Mouse (Mus musculus): ENCODE data around the gene Rint1.
"Not testable (repeated sequence)": the region's sequence is repeated elsewhere in the genome, so short reads cannot be mapped to it uniquely, and the experiment has no call there.

The Rint1 gene

DNA sequence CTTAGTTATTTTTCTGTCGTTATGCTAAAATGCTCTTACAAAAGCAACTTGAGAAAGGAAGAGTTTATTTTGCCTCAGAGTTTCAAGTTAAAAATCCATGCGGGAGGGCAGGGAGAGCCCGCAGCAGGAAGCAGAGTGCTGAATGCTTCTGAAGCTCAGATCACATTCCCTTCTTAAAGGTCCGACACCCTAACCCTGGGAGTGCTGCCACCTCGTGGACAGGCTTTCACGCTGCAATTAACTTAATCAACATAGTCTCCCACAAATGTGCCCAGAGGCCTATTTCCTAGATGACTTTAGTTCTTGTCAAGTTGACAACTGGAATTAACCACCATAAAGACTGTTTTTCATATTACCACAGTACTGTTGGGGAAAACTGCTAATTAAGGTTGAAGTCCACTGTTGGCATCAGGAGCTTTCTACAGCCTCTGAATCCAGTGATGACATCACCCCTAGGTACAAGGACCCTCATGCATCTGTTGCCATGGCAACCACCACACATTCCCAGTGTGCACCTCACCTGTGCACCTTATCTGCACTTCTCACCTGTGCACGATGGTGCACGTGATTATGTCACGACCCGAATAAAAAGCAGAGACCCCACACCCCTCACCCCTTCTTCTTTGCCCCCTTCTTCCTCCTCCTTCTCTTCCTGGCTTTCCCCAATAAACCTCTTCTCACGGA is 39.0 kb downstream of the Rint1 start:
- in situ Hi-C loops (cut with MboI, MseI) = no loop called here

DNA sequence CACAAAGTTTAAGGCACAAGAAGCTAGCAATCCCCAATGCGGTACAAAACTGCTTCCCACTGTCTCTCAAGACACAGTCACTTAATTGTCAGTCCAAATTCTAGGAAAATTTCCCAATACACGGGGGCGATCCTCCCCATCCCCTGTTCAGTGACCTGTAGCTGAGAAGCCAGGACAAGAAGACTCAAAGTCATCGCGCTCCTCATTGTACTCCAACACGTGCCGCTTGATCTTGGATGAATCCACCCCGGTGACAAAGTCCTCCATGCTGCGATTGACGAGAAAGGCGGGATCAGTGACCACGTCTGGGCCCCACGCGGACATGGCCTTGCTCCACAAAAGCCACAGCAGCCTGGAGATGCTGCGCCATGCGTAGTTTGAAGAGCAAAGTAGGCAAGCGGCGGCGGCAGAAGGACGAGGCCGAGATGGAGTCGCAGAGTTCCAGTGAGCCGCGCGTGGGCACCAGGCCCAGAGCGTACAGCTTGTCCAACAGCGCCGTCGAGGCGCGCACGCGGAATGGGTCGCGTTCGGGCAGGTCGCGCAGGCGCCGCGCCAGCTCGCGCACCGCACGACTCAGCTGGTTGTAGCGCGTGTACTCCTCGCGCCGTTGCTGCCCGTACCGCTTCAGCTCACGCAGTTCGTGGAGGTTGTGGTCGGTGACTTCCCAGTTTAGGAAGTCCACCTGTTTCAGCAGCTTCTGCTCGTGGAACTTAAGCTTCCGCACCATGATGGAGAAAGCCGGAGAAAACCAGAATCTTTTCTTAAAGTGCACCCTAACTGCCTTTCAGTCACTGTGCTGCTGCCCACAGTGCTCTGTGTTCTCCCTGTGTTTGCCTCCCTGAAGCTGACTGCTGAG is 43.6 kb downstream of the Rint1 start:
- in situ Hi-C loops (cut with MboI, MseI) = no loop called here

DNA sequence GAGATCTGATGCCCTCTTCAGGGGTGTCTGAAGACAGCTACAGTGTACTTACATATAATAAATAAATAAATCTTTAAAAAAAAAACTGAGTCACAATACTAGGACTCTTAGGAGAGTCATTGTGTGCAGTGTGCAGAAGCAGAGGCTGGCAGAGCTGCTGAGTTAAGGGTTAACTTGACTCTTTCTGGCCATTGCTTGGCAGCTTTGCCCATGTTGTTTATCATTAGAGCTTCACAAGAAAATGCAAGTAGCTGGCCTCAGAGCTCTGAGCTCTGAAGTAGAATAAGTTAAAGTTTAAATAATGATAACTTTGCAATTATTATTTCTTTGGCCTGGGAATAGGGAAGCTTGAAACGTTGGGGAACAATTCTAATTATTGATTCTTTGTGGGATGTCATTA is 48.2 kb downstream of the Rint1 start:
- in situ Hi-C loops (cut with MboI, MseI) = not testable (repeated sequence)

DNA sequence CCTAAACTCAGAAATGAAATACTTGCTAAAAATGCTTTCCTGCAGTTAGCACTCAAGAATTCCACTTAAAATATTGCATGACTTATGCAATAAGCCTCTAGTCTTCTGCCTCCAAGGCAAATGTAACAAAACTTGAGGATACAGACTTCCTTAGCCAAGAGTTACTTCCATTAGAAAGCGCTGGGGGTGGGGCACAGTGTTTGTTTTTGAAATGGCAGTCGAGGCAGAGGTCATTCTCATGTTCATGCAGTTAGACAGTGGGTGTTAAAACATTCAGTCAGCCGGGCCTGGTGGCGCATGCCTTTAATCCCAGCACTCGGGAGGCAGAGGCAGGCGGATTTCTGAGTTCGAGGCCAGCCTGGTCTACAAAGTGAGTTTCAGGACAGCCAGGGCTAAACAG is 50.6 kb downstream of the Rint1 start:
- in situ Hi-C loops (cut with MboI, MseI) = no loop called here

DNA sequence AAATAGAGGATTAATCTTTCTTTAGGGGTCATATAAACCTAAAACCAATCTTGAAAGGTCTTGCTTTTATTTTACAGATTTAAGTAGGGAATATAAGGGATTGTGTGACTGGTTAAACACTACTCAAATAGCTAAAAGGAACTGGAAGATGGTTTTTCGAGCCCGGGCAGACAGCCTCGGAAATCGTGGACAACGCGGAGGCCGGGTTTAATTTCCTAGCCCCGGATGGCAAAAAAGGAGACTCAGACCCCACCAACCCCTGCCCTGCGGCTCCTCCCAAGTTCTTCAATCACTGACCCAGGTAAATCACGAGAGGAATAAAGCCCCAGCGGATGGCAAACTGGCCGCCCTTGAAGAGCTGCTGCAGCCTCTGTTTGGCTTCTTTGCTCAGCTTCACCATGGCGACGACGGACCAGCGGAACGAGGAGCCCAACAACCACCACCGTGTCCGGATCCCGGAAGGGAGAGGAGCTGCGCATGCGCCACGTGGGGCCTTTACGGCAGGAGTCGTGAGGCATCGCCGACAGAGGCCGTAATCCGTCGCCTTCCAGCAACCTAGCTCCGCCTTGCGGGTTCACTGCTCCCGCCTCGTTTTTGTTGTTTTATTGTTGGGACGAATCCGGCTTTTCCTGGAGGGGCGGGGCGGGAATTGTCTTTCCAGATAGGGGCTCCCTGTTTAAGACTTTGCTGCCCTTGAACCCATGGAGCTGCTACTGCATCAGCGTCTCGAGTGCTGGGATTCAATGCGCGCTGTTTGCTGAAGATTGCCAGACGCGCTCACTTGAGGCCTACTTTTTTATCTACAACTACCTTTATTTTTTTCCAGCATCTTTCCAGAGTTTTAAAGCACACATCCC is 56.4 kb downstream of the Rint1 start, which contains the start of gene Tomm7:
Gene Tomm7, minus strand, starts transcription at position 488 of the 857 bp plus-strand sequence.
- in situ Hi-C loops (cut with MboI, MseI) = no loop called here

DNA sequence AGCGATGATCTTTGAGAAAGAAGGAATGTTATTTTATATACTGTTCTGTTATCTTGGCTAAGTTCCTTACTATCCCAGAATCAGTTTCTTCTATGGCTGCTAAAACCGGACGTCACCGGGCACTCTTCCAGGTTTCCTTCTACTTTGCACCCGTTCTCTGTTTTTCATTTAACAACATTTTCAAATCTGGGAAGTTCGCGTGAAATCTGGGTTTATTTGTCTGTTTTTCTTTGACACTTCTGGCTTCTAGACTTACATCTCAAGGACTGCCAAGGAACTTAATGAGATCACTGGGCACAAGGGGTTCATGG is 57.0 kb downstream of the Rint1 start:
- in situ Hi-C loops (cut with MboI, MseI) = no loop called here

DNA sequence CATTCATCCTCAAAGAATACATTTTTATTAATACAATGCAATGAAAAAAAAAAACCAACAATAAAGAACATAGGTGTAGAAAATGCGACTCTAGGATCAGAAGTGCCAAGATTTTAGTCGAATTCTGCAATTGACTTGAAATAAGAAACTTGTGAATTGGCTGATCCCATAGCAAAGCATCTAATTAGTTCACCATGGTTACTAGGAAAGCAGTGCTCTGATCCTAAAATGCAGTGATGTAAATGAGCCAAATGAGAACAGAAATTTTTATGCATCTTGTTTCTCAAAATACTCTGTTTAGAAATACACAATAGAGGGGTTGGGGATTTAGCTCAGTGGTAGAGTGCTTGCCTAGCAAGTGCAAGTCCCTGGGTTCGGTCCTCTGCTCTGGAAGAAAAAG is 57.6 kb downstream of the Rint1 start:
- in situ Hi-C loops (cut with MboI, MseI) = loop anchor here (5.0 kb wide), 1 partner anchor 602 kb away; the partner anchor contains the start of genes Fastk and Tmub1

DNA sequence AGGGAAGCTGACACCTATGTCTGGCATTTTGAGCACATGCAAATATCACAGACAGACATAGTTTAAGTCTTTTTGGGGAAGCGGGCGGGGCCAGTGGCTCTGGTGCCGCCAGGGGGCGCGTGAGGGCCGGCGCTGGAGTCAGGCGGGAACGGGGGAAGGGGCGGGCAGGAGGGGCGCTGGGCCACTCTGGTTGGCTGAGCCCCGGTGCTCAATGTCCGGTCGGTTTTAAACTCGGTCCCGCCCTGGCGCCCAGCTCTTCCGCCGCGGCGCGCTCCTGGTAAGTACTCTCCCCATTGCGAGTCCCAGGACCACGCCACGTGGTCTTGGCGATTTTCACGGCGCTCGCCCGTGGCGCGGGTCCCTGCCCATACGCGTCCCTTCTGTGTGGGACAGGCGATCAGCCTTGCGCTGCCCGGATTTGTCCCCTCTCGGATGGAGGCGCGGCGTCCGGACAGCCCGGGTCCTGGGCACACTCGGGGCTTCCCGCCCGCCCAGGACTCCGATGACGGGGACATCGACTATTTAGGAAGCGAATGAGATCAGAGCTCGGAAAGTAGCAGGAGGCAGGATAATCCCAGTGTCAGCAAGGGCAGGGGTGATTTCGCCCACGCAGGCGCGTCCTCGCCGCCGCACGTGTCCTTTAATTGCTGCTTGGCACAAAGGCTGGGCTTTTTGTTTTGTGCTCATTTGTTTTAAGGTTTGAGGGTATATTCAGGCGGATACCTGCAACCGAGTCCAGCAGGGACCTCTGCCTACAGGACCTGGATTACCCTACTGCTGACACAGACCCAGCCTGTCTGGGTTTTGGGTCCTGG is 63.0 kb downstream of the Rint1 start:
- in situ Hi-C loops (cut with MboI, MseI) = loop anchor here (25.0 kb wide), 1 partner anchor 212 kb away; no protein-coding TSS in a partner anchor

DNA sequence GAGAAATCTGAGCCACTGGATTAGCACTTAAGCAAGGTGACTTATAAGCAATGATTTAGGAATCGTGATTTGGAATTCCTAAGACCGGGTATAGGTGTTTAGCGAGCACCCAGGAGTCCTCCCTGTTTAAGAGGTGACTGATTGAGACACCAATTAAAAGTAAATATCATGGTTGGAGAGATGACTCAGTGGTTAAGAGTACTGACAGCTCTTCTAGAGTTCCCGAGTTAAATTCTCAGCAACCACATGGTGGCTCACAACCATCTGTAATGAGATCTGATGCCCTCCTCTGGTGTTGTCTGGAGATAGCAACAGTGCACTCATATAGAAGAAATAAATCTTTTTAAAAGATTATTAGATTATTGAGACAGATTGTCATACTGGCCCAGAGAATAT is 63.6 kb downstream of the Rint1 start:
- in situ Hi-C loops (cut with MboI, MseI) = loop anchor here (25.0 kb wide), 1 partner anchor 211 kb away; no protein-coding TSS in a partner anchor

DNA sequence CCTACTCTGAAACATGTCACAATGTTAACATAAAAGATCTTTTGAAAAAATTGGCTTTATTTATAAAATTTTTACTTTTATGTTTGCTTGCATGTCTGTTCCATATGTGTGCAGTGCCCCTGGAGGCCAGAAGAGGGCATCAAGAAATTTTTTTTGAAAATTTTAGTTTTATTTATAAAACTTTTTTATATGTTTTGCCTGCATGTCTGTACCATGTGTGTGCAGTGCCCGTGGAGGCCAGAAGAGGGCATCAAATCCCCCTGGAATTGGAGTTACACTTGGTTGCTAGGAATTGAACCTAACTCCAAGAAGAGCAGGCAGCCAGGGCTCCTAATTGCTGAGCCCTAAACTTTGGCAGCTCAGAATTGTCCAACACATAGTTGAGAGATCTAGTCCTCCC is 65.4 kb downstream of the Rint1 start:
- in situ Hi-C loops (cut with MboI, MseI) = loop anchor here (25.0 kb wide), 1 partner anchor 209 kb away; no protein-coding TSS in a partner anchor

DNA sequence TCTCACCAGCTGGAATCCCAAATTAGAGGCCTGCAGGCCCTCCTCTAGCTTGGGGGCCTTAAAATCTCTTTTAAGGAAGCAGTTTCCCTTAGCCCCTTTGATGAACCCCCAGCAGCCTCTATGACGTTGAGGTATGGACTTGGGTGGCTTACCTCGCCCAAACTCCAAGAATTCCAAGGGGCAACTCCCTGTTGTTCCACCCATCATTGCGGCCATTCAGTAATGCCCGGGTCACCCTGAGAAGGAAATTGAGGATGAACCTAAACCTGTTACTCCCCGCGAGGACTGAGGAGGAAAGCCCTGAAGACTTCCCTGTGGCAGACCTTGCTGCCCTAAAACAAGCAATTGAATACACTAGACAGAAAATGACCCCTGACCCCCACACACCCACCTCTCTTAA is 68.0 kb downstream of the Rint1 start:
- in situ Hi-C loops (cut with MboI, MseI) = loop anchor here (25.0 kb wide), 1 partner anchor 207 kb away; no protein-coding TSS in a partner anchor

DNA sequence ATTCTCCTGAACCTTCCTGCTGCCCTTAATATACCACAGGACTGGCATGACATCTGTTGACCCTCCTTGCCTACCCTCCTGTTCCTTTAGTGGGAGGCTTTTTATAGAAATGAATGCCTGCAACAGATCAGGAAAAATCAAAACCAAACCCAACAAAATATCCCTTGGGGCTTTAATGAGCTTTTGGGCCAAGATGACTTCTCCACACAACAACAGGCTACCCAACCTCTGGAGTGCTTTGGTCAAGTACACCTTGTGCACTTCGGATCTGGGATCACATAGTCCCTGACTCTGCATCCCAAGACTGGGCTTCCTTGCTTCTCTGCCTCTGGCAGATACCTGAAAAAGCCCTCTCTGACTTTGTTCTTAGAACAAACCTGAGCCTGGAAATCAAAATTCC is 68.7 kb downstream of the Rint1 start:
- in situ Hi-C loops (cut with MboI, MseI) = loop anchor here (25.0 kb wide), 1 partner anchor 206 kb away; no protein-coding TSS in a partner anchor

DNA sequence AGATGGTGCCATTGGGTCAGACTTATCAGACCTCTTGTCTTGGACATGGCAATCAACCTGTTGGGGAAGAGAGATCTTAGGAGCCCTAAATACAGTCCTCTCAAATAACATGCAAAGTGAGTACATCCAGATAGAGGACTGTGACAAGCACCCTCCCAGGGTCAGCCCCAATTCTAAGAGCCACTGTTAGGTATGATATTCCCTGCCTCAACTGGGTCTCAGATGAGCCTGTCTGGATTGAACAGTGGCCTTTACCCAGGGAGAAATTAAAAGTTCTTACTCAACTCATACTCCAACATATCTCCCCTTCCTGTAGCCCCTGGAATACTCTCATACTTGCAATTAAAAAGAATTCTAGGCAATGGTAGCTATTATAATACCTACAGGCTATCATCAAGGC is 69.7 kb downstream of the Rint1 start:
- in situ Hi-C loops (cut with MboI, MseI) = loop anchor here (25.0 kb wide), 1 partner anchor 205 kb away; no protein-coding TSS in a partner anchor

DNA sequence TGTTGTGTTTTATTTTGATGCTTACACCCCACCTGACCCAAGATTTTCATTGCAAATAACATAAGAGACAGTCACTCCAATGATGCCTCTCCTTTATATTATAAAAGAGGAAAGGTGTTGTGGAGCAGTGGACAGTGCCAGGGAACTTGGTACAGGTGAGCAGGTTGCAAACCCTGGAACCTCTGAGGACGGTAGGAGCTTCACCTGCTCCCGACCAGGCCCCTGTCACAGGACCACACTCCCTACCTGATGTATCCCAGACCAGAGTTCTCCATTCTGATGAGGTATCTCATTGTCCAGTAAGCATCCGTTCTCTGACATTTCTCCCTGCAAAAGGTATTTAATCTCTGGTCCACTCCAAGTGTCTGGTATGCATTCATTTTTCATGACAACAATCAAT is 70.5 kb downstream of the Rint1 start:
- in situ Hi-C loops (cut with MboI, MseI) = loop anchor here (25.0 kb wide), 1 partner anchor 204 kb away; no protein-coding TSS in a partner anchor

DNA sequence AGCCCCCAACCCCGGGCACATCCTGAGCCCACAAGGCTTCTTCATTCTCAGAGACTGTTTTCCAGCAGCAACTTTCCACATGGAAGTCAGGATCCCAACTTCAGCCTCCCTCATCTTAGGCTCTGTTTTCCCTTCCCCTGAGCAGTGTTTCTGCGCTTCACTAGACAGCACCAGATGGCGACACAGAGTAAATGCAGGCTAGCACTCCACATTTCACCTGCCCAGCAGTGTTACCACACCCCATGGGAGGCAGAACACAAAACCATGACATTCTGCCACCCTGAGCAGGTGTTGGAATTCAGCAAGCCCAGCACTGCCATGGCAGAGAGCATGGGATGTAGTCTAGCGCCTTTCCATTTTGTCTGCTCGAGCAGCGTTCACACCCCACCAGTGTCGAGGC is 71.1 kb downstream of the Rint1 start:
- in situ Hi-C loops (cut with MboI, MseI) = loop anchor here (25.0 kb wide), 1 partner anchor 204 kb away; no protein-coding TSS in a partner anchor

DNA sequence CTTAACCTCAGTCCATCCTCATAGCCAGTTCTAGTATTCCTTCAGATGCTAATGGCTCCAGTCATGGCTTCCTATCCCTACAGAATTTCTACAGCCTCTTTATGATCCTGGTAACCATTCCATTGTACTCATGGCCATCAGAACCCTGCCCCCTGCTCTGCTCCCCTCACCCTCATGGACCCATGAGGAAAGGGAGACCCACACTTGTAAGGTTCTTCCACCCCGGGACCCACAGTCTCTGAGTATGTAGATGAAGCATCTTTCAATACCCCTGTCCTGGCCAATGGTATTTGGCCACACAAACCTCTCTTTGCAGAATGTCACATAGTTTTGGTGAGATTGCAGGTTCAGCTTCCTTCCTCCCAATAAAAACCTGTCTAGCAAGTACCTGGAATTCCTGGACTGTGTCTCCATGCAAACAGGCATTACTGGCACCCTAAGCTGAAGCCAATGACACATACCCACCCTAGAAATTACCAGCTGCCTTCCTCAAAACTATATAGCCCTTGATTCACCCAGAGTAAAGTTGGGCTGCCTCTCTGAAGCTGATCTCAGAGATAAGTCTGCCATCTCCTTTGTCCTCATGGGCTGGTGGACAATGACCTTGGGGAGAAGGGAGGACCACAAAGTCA is 71.7 kb downstream of the Rint1 start:
- in situ Hi-C loops (cut with MboI, MseI) = loop anchor here (25.0 kb wide), 1 partner anchor 203 kb away; no protein-coding TSS in a partner anchor

DNA sequence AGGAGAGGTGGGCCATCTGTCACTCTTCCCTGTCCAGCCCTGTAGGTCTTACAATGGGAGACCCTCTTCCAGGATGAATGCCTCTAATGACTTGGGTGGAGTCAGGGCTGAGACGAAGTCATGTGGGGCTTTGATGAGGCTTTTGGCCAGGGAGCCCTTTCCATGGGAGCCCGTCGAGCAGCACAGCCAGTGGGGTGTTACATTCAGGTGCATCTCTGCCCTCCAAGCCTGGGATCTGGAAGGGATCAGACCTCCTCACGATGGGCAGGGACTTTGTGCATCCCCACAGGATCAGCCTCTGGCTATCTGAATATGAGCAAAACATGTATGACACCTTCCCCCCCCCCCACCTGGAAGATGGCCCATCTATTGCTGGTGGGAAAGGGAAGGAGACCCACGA is 72.4 kb downstream of the Rint1 start:
- in situ Hi-C loops (cut with MboI, MseI) = loop anchor here (25.0 kb wide), 1 partner anchor 202 kb away; no protein-coding TSS in a partner anchor

DNA sequence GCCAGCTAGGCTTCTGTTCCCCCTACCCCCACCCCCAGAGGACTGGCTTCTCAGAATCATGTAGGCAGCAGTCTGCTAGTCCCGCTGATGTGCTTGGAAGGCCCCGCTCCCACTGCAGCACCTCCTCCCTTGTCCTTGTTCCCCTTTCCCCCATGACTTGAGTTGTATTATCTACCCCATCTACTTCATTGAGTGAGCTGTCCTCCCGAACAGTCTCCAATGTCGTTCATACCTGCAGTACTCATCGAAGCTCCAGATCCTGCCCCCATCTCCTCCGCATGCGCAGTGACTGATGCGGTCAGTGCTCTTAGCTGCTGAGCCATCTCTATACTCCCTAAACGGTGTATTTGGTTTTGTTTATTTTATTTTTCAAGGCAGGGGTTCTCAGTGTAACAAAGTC is 74.2 kb downstream of the Rint1 start:
- in situ Hi-C loops (cut with MboI, MseI) = loop anchor here (25.0 kb wide), 1 partner anchor 201 kb away; no protein-coding TSS in a partner anchor

DNA sequence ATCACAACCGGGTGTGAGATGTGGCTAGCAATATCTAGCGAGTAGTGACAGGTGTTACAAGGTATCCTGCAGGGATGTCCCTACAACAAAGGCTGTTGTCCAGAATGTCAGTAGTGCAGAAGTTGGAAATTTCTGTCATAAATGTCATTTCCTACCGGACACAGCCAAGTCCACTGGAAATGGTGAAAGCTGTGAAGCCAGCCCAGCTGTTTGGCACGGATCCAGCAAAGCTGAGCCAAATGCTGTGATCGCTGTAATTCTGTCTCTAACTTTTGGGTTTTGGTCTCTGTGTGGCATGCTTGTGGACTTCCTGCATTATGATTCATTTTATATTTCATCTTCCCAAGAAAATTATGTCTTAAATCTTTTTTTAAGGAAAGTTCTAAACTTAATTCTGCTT is 74.8 kb downstream of the Rint1 start:
- in situ Hi-C loops (cut with MboI, MseI) = loop anchor here (25.0 kb wide), 1 partner anchor 200 kb away; no protein-coding TSS in a partner anchor
